Mouse (Mus musculus): ENCODE measurements around the gene Cldn11.

- TF ChIP-seq CTCF (IDR thresholded peaks at IDR 0.05) (no peak), POLR2A (IDR thresholded peaks at IDR 0.05; ENCODE audit: insufficient read depth, low read depth, low read length) (no peak)
These were observed 49.6 kb downstream of the Cldn11 start for GRCm38 (mm10) chr3:31199162-31199877.

Measured in heart, adult 2 months (tissue).